Mouse (Mus musculus) T-helper 2 cell (primary cell): ENCODE data around the gene Rgmb.

Source experiments
- in situ Hi-C: fragments of 300-600 bp; cut with MboI, MseI; formaldehyde crosslinking; loops from one replicate; pipeline ENCODE4 v1.15.1; 2025; ENCODE audit warnings: high pct_unique_total_duplicates

Rgmb gene

DNA sequence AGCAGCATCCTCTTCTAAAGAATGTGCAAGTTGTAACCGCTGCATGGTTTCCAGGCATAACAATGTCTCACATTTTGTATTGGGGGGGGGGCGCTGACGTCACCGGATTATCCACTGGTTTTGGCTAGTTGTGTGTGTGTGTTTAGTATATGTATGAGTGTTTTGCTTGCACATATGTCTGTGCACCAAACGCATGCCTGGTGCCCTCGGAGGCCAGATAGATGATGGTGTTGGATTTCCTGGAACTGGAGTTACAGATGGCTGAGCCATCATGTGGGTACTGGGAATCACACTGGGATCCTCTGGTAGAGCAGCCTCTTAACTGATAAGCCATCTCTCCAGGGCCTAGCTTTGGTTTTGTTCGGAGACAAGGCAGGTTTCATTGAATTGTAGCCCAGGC lies 8.5 kb downstream of the Rgmb start:
- in situ Hi-C loops, result no loop called here

DNA sequence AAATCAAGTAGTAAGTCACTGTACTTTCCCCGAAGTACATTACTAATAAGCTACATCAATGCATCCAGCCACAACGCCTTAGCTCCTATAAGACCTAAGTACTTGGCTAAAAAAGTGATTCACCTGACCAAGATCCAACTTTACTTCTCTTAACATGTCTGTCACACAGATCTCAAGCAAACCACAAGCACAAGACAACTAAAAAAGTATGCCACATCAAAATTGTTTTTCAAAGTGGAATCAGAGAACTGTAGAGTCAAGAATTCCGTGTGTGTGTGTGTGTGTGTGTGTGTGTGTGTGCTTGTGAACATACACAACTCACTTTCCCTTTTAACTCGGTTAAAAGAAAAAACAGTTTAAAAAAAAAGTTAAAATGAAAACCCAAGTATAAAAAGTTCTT lies 9.1 kb downstream of the Rgmb start:
- in situ Hi-C loops, result no loop called here

DNA sequence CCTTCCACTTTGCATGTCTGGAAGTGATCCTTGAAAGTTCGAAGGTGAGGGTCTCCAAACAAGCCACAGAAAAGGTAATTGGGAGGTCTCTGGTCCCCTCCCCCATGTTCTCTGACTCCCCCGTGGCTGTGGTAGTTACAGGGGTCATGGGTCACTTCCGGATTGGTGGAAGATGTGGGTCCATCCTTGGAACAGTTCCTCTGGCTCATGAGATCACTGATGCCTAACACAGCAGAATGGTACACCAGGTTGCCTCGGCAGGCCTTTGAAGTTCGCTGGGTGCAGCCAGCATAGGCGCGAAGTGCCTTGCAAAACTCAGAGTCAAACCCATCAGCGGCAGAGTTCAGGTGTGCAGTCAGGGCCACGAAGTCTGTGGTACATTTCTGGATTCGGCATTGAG lies 10.1 kb downstream of the Rgmb start:
- in situ Hi-C loops, result no loop called here

DNA sequence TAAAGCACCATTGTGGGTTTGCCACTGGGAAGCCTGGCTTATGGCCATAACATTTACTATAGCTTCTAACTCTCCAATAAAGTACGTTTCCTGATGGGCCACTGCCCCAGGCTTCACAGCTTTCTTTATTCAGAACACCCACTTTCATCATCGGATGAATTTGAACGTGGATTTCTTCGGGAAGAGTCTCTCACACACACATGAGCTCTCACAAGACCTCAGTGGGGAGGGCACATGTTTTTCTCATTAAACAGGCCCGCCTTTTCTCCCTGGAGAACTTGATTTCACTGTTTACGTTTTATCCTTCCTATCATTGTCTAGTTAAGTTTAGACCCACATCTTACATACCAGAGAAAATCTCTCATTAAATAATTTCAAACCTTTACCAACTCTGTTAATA lies 10.7 kb downstream of the Rgmb start:
- in situ Hi-C loops, result no loop called here

DNA sequence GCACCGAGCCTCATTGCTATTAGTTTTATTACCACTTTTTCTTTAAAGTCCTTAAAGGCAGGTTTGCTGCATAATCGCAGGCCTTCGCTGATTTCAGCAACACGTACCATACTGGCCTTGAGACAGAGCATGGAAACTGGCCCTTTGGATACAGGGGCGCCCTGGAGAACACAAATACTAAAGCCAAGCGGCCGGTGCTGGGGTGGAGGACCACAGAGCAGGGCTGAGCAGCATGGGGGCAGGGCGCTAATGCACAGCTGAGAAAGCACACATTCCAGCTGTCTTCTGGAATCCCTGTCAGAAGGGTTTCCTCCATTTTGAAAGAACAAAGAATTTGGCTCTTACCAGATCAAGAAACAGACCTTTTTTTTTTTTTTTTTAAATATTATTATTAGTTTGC lies 12.5 kb downstream of the Rgmb start:
- in situ Hi-C loops, result no loop called here

DNA sequence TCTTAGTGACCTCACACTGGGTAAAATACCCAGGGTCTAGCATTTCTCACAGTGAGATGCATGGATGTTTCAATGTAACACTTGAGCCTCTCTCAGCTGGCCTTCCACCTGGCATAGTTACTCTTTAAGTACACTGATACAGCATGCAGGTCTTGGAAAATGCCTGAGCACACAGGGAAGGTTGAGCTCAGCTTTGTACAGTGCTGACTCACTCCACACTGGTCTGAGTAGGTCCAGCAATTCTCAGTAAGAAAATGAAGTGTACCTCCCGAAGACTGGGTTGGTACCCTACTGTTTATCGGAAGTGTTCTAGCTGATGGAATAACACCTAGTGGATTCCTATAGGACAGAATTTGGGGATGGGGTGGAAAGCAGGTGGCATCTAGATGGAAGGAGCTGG lies 13.2 kb downstream of the Rgmb start:
- in situ Hi-C loops, result no loop called here

DNA sequence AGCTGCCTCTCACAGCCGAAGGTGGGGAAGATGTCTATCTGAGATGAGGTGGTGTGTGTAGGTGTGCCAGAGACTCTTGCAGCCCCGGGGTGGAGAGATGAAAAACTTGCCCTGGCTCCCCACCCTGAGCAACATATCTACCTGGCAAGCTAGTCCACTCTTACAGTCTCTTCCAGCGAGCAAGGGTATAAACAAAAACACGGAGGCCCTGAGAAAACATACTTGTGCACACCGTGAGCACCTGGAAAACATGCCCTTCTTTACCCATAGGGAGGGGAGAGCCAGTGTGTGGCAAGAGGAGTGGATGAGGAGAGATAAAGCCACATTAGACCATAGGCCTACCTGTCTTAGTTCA lies 13.8 kb downstream of the Rgmb start:
- in situ Hi-C loops, result no loop called here

DNA sequence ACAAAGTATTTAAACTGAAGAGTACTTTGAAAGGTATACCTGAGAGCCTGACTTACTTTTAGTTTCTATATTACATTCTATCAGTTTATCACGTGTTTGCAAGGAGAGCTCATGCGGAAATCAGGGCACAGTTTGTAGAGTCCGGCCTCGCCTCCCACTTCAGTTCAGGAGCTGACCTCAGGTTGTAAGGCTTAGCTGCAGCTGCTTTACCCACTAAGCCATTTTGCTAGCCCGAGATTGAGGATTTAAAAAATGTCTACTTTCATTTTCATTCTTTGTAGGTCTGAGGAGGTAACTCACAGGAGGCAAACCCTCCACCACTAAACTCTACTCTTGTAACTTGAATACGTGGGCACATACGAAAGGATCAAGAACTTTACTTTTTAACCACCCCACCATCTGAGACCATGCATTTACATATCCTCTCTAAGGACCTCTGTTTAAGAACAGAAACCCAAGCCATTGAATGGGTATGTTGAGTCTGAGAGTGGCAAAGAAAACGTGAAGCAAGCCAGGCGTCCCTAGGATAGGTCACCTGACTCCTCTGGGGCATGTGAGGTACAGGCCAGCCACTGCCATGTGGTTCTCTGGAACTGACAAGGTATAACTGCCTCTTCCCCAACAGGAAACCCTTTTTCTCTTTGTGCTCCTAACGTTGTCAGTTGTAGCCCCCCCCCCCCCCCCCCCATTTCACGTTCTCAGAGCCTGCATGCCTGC lies 14.3 kb downstream of the Rgmb start:
- in situ Hi-C loops, result no loop called here

DNA sequence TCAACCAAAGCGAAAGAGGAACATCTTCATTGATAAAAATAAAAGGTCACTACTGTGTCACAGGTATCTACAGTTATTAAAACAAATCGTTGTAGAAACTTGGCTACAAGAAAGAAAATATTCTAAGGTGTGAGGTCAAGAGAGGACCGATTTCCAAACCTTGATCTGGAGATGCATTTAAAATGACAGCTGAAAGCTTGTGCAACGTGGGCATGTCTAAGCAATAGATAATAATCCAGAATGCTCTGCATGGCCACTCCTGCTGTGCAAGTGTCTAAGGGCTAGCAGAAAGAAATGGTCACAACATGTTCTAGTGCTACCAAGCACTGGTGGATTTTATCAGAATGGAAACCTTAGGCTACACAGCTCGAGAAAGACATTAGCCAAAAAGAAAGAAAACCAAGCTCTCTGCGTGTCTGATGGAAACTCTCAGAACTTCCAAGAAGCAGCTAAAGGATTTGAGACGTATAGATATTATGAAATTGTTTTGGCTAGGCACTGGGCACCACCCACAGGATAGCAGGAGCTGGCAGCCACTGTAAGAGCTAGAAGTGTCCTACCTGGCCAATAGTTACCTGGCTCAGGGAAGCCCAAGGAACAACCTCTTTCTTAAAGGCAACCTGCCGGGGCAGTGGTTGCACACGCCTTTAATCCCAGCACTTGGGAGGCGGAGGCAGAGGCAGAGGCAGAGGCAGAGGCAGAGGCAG lies 15.4 kb downstream of the Rgmb start:
- in situ Hi-C loops, result no loop called here

DNA sequence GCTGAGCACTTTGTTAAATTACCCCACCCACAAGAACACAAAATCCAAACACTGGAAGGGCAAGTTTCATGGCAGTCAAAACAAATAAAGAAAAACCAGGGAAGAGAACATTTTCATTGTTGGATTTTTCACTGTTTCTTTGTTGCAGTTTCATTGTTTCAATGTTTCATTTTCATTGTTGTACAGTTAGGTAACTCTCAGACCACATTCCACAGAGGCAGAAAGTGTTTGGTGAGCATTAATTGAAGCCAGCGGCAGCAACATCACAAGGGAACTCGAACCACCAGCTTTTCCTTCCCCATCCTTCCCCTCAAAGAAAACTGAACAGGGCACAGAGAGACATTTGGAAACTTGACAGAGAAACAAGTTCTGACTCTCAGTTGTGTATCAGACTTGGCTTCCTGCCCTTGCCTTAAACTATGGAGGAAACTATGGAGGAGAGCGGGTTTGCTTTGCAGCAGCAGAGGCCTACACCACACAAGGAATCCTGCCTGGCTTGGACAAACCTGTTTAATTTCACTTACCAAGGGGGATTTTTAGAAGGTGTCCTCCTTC lies 17.1 kb downstream of the Rgmb start:
- in situ Hi-C loops, result no loop called here

DNA sequence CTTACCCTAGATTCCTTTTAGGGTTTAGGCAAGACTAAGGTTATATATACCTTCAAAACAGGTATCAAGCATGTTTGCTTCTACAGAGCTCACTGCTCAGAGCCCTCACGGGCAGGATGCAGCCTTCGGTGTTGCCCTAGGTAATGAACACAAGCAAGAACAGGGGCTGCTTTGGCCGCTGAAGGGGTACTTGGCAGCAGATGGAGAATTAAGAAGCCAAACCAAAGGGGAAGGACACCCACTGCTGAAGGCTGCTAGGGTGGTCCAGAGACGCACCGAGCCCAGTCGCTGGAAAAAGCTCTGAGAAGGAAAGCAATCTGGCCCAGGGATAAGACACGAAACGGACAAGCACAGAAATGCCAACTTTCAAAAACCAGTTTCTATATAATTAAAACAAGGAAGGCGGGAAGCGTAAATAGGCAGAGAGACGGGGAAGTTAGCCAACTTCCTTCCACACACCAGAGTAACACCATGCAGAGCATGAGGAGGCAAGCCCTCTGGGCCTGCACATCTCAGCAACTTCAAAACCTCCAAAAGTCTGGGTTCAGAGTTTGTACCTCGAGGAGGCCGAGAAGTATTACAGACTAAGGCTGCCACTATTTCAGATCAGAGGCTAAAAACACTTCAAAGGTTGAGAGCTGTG lies 18.6 kb downstream of the Rgmb start:
- in situ Hi-C loops, result no loop called here

DNA sequence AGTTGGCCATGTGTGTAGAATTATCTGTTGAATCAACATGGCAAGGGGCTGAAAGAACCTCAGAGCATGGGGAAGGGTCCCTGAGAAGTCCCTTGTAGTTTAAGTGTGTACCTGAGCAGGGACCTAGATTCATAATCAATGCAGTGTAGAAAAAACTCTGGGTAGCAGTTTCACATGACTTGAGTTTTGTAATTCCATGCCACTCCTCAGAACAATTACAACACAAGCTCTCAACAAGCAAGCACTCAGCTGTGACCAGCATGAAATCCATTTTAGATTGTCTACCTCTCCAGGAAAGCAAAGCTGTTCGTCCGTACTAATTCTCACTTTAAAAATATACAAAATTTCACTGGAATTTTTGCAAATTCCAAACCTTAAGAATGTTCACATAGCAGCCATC lies 20.9 kb downstream of the Rgmb start:
- in situ Hi-C loops, result no loop called here

DNA sequence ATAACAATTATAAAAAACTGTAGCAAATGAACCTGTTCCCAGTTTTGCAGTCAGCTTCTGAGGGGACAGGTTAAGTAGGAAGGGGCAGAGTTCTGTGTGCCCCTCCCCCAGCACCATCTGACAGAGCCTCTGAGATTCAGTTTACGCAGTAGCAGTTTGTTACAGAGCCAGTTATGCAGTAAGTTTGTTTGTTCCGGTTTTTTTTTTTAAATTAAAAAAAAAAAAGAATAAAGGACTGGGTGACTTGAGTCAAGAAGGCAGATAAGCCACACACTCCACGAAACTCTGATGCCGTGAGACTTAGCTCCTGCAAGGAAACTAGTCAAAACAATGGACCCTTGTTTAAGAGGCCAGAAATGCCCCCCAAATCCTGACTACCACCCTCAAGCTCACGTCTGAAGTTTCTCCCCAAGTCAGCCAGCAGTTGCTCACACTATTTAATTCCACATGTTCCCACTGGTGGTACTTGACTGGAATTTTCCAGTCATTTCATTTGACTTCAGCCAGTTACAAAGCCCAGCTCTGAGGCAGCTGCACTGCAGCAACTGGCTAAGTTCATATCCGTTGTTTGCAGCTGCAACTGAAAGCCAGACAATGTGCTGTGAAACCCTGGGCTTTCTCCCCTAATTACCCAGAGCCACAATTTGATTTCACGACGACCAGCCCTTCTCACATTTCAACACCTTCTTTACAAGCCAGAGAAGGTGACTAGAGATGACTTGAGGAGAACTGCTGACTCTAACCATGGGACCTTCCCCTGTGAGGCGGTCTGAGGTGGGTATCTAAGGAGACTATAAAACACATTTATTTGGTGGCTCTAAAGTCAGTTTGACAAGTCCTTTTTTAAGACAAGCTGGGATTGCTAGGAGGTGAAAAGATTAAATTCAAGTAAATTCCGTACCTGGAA lies 22.1 kb downstream of the Rgmb start:
- in situ Hi-C loops, result no loop called here

DNA sequence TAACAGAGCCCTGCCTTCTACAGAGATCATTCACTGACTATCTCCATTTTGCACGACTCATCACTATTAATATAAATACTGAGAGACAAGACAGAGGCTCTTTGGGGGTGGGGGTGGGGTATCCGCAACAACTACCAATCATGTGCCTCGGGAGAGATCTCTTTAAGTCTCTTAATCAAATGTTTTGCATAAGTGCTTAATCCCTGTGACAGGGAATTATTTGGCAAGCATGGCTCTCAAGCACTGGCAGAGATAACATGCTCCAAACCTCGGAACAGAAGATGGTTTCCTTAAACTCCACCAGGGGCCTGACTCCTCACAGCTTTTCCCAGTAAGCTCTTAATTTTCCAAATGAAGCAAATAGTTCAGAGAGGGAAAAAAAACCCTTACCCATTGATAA lies 22.8 kb downstream of the Rgmb start:
- in situ Hi-C loops, result no loop called here

DNA sequence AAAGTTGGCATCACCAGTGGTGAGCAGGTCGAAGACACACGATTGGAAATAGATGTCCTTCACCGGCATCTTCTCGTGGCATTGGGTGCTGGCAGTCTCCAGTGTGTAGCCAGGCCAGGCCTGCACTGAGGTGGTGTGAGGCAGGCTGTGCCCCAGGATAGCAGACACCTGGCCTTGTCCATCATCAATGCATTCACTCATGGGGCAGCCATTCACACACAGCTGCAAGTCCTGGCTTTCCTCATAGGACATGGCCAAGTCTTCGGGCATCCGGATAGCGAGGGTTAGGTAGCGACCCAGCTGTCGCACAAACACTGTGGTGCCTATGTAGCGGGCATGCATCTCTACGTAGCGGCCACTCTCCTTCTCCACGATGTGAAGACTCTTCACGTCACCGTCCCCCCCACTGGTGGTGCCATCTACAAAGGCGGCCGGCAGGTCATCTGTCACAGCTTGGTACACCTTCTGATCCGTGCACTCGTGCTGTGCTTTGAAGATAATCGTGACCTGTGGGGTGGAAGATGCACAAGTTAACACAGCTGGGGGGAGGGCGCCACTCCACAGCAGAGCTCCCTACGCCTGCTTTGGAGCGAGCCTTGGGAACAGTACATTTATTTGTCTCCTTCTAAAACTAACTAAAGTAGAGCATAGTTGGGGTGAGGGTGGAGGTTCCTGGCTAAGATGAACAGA lies 23.4 kb downstream of the Rgmb start:
- in situ Hi-C loops, result no loop called here

DNA sequence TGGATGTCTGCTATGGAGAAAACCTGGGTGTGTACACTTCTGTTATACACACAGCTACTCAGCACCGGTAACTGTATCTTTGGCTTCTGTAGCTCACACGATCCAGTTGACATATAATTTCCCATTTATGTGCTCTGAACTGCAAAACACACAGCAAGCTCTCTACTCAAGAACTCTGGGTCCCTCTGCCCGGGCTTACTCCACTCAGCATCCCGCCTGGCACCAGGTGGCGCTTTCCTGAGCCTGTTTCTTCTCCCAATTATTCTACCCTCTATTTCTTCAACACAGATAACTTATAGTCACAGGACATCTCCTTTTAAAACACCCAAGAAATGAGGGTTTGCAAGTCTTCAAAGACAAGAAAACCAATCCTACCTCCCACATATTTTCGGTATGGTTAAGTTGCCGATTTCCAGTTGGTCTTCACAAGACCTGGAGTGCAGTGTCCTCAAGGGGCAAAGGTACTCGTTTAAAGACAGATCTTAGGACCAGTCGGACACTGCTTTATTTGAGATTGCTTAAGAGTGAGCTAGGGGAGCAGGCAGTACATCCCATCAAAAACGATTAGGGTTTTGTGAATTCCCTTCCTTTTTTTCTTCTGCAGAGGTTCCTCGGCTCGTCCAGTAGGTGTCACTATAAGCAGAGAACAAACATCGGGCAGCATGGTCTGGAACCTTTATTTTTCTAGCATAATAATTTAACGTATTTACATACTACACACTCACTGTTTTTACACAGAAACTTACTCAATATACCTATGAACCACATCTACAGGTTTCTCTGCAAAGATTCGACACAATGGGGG lies 26.6 kb downstream of the Rgmb start:
- in situ Hi-C loops, result no loop called here

DNA sequence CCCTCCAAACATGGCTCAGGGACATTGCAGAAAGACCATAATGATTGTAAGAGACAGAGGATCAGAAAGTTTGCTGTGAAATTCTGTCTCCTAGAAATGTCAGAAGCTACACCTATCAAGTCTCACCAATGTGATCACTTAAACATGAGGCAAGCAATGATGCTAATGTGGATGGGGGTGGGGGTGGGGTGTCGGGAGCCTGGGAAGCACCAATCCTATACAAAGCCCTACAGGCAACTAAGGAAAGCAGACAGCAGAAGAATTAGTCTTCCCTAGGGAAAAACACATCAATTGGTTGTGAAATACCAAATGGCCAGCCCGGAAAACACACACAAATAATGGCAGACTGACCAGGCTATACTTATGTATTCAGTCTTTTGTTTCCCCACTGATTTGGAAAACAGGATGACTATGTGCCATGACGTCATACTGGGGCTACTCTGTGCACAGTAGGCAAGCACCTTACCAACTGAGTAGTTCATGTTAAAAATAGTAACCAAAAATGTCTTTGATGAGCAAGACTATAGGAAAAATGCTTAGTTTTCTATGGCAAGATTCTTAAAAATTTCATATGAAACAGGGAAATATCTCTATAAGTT lies 31.5 kb downstream of the Rgmb start:
- in situ Hi-C loops, result loop anchor here (25.0 kb wide), 1 partner anchor 1088 kb away; no protein-coding TSS in a partner anchor

DNA sequence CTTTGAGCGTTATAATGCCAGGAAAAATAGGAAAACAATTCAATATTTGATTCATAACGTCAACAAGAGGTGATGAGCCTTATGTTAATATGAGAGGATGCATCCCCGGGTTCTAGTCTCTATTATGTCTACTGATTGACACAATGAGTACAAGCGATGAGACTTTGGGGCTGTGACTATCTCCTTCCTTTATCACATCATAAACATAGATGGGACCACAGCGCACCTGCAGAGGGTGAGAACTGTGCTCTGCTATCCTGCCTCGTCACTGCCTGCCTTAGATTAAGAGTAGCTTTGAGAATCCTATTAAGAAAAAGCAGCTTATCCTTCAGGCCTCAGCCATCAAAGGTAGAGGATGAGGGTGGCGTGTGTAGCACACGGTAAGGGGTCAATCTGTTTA lies 40.1 kb downstream of the Rgmb start:
- in situ Hi-C loops, result loop anchor here (25.0 kb wide), 1 partner anchor 1097 kb away; no protein-coding TSS in a partner anchor

DNA sequence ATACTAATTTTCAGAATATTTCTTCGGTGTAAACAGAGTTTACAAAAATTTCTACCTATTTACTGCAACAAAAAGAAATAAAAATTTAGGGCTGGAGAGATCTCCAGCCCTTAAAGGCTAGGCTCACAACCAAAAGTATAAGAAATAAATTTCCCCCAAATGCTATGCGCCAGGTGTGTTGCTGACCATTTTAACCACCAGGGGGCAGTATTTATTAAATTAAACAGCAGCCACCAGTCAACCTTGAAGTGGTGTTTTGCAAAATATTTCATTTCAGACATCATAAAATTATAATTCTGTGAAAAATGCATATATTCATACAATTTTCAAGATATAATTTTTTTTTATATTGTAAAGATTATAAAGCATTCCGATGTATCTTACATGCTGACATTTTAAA lies 43.8 kb downstream of the Rgmb start:
- in situ Hi-C loops, result loop anchor here (25.0 kb wide), 1 partner anchor 1100 kb away; no protein-coding TSS in a partner anchor

DNA sequence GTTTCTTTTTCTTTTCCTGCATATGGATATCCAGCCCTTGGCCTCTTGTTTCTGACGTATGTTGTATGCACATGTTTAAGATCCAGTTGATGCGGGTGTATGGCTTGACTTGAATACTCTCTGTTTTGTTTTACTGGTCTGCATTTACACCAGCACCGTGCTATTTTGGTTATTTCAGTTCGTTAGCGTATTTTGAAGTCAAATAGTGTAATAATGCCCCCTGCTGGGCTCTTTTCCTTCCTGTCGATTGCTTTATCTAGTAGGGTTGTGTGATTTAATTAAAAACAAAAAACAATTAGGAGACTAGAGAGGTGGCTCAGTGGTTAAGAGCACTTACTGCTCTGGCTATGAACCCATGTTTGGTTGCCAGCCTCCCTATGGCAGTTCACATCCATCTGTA lies 52.9 kb downstream of the Rgmb start:
- in situ Hi-C loops, result loop anchor here (25.0 kb wide), 1 partner anchor 1109 kb away; no protein-coding TSS in a partner anchor
